Mouse (Mus musculus): Measurements from ENCODE around the gene Ranbp10.
A peak's percentile ranks its signal among the peaks of the same experiment; 100 is the strongest.
"Not testable (repeated sequence)": the region's sequence is repeated elsewhere in the genome, so short reads cannot be mapped to it uniquely, and the experiment has no call there.

Ranbp10 gene

DNA sequence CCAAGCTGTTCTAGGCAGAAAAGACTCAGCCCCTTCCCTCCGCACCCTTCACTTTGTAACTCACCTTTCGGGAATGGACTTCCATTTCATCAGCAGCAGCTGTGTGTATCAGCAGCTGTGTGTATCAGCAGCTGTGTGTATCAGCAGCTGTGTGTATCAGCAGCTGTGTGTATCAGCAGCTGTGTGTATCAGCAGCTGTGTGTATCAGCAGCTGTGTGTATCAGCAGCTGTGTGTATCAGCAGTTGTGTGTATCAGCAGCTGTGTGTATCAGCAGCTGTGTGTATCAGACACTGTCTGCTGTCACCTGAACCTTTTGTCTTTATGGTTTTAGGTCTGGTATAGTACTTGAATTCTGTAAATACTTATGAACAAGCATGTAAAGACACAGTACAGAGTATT lies 6.6 kb upstream of the Ranbp10 start:
- DNase-seq, result not testable (repeated sequence)

DNA sequence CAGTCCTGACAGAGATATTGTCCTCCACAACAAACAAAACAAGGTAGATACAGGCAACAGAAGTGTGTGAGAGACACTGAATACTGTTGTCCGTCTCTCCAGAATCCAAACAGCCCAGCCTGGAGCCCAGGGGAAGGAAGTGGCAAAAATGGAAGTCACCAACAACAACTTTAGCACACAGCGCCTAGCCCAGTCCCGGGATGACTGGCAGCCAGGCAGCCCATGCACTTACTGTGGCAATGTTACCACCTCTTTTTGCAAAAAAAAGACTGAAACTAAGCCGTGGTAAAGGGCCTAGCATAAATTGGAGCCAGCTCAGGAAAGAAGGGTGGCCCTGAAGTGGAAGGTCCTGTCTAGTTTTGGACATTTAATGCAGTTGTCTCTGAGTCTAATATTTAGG lies 771 bp downstream of the Ranbp10 start:
- DNase-seq, result no peak

- no peak for DNase-seq
Measured at GRCm38 (mm10) chr8:105825506-105825905, 1.6 kb downstream of the Ranbp10 start.

DNA sequence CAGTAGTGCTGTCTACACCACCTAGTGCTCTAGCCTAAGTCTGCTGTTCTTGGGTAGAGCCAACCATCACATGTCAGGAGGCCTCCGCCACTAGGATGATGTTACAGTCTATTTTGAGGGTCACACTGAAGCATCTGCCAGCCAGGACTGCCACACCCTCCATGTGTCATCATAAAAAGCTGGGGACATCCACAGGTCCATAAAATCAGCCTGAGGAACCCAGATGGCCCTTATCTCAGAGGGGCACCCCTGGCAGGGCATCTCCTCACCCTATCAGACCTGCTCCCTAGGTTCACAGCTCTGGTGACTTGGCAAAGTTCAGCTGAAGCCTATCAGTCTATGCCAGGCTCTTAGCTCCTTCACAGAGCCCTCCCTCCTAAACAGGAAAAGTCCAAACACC lies 6.2 kb downstream of the Ranbp10 start:
- DNase-seq, result no peak

GRCm38 (mm10) chr8:105819659-105820058 lies 7.5 kb downstream of the Ranbp10 start:
- DNase-seq, result no peak

DNA sequence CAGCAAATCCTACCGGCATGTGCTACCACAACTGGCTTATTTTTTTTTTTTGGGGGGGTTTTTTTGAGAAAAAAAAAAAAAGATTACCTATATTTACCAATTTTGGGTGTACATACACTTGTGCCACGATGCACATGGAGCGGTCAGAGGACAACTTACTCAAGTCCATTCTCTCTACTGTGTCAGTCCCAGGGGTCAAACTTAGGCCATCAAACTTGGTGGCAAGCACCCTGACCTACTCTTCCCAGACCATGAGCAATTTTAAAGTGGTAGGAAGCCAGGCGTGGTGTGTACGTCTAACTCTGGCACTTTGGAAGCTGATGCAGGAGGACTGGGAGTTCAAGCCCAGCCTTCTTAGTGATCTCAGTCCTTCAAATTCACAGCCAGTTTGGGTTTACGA lies 13.9 kb downstream of the Ranbp10 start:
- no peak for DNase-seq

GRCm38 (mm10) chr8:105812511-105812910 lies 14.6 kb downstream of the Ranbp10 start:
- peak; percentile 39 for DNase-seq

DNA sequence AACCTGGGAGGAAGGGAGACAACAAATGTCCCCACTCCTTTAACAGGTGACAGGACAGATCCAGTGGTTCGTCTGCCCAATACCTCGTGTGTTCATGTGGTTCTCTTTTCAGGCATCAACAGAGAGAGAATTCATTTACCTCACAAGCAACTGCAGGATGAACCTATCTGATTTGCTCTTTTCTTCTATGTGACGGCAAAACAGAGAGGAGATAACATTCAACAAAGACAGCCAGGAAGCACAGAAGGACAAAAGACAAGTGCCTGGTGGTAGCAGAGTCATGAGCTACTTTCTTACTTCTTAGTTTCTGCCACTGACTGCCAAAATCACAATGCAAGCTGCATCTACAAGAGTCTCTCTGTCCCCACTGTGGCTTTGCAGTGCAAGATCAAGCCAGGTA lies 15.6 kb downstream of the Ranbp10 start:
- no peak for DNase-seq

GRCm38 (mm10) chr8:105811061-105811460 lies 16.1 kb downstream of the Ranbp10 start:
- DNase-seq, result no peak

- DNase-seq, result no peak
Measured at GRCm38 (mm10) chr8:105810245-105810786, 16.8 kb downstream of the Ranbp10 start.

DNA sequence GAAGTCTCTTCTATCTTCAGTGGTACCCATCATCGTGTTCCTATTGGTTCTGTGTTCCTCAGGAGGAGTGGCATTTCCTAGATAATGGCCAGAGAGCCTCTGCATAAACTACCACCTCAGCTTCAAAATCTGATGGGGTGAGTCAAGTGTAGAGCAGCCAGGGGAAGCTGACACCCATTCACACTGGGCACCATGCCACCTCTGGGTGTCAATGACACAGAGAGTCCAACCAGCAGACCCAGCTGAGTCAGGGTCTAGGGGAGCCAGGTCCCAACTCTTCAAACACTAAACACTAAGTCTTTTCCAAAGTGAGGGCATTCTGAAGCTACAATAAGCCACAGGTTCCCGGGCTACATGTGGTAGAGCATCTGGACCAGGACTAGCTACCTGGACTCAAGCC lies 18.7 kb downstream of the Ranbp10 start:
- peak; percentile 52 for DNase-seq

DNA sequence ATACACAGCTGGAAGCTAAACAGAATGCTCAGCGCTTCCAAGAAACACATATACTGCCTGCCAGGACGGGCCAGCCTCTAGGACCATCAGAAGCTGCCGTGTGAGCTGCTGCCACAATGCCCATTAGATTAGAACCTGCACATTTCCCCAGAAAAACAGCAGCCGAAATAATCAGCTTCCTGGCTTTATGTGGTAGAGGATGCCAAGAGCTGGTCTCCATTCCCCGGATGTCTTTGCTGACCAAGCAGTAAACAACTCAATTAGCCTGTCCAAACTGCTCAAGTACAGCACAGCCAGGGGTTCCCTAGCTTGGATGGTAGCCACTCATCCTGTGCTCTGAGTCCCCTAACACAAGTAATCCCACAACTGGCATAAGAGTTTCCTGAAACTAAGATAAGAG lies 19.4 kb downstream of the Ranbp10 start:
- DNase-seq, result peak; percentile 61

DNA sequence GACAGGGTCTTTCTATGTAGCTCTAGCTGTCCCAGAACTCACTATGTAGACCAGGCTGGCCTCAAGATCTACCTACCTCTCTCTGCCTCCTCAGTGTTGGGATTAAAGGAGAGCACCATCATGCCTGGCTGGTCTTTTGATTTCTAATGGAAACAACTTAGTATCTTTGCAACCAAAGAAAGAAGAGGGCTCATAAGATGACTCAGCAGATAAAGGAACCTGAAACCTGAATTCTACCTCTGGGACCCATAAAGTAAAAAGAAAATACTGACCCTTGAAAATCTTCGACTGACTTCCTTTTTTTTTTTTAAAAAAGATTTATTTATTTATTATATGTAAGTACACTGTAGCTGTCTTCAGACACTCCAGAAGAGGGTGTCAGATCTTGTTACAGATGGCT lies 21.2 kb downstream of the Ranbp10 start:
- DNase-seq, result no peak

DNA sequence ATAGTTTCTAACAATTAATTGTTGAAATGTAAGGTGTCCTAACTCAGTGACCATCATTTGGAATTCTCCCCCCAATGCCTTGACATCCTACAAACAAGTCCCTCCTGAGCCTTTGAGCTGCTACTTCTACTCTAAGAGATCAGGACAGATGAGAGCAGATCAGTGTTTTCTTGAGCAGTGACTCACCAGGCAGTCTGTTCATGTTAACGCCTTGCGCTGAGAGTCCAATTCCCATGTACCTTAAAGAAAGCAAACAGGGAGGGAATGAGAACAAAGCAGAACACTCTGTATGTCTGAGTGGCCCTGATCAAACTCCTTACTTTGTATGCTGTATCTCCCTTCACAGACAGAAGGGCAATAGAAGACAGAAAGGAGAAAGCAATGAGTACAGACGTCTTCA lies 21.8 kb downstream of the Ranbp10 start:
- DNase-seq, result no peak

GRCm38 (mm10) chr8:105804797-105805196 lies 22.4 kb downstream of the Ranbp10 start:
- peak; percentile 83 for DNase-seq

DNA sequence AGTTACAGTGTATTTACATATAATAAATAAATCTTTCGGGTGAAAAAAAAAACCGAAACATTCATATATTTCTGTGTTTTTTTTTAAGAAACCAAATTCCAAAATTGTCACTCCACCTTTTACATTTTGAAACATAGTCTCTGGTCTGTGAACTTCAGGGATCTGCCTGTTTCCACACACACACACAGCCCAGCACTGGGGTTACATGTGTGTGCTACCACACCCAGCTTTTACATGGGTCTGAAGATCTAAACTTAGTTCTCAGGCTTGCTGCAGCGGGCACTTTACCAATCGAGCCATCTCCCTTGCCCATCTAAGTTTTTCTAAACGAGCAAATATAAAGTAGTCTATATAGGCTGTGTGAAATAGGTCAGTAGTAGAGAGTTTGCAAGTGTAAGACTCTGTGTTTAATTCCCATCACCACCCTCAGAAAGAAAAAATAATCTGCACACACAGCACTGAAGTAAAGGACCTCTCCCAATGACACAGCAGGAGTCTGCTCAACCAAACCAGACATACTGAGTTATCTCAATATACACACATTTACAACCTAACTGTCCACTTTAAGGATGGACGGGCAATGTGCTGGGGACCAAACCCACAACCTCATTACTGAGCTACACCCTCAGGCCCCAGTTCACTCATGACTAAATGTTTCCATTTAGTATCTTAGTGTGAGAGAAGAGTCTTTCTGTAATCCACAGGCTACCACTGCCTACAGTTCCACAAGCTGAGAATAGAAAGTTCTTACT lies 25.8 kb downstream of the Ranbp10 start:
- no peak for DNase-seq

GRCm38 (mm10) chr8:105799091-105799812 lies 27.9 kb downstream of the Ranbp10 start:
- DNase-seq, result peak; percentile 88

DNA sequence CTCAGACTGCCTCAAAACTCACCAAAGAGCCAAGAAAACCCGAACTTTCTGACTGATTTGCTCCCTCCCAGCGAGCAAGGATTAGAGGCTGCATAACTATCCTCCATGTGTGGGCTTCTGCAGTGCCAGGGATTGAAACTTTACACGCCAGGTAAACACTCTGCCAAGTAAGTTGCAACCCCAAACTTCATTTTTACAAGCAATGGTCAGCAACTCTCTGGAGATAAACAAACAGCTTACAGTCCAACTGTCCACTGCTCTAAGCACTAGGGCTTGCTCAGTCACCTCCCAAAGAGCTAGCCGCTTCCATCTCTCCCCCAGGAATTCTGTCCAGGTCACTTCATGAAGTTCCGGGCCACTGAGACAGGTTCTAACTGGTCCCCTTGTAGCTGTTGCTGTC lies 28.7 kb downstream of the Ranbp10 start:
- DNase-seq, result no peak

- no peak for DNase-seq
Measured at GRCm38 (mm10) chr8:105795785-105796184, 31.4 kb downstream of the Ranbp10 start.

- no peak for DNase-seq
Measured at GRCm38 (mm10) chr8:105794009-105794598, 33.0 kb downstream of the Ranbp10 start.

DNA sequence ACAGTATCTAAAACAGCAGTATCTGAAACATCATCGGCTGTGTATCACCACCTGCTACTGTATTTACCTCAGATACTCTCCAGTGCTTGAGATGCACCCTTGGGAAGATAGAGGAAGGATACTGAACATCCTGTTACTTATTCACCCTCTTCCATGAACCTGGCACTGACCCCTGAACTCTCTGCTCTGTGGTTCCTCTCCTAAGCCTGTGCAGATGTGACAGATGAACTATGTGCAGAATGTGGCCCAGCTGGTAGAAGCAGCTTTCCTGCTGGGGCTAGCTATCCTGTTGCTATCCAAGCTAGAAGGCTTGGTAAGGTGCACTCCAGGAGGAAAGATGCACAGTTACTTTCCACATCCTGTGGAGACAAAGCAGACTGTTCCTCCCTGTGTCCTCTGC lies 33.8 kb downstream of the Ranbp10 start:
- DNase-seq, result peak; percentile 47

DNA sequence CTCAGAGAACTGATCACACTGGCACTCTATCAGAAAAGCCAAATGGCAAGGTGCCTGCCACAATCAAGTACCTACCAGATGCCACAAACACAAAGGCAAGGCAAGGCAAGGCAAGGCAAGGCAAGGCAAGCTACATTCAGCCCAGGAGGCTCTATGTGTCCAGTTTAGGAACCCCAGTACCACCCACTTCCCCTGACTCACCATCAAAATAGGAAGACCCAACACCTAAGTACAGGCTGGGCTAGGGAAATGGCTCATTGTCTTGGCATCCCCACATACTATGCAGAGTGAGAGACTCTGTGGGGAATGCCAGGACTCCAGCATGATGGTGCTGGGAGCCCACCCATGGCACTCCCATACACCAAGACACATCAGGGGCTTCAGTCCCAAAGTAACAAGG lies 37.5 kb downstream of the Ranbp10 start:
- DNase-seq, result no peak

DNA sequence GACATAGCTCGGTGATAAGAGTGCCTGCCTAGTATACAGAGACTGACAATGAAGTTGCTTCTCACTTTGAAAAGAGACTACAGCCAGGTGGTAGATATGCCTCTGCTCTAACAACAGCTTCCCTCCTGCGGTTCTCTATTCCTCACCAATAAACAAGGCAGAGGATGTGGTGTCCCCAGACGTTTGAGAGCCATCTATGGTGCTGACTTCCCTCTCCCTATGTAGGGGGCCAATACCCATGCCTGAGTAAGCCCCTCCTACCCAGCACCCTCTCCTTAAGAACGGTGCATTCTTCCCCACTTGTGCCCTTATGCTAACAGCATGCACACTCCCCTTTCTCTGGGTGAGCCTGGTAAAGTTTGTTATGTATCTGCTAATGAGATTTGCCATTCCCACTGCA lies 38.2 kb downstream of the Ranbp10 start:
- DNase-seq, result no peak

- peak; percentile 74 for DNase-seq
Measured at GRCm38 (mm10) chr8:105788241-105788640, 38.9 kb downstream of the Ranbp10 start.

Measured in kidney, adult 9 months (tissue).